Mouse (Mus musculus): Measurements from ENCODE around the gene Smyd2. TPM values are rescaled to one million over a fixed set of nuclear protein-coding genes. Genes with fewer than 3 reads are reported as not detected.

Gene Smyd2
- 3.6 and 5.4 TPM in 2 replicates for total RNA-seq (2023)

GRCm38 (mm10) chr1:189921818-189922592, at the start of gene Smyd2:
TSS of gene Smyd2 (minus strand) at chr1:189922363.

Other genes starting within 250 kb of the Smyd2 start
- gene Cenpf, start 234.3 kb downstream of the Smyd2 start, total RNA-seq (2023): 29.2 and 31.3 TPM in 2 replicates
- gene Ptpn14, start 194.1 kb downstream of the Smyd2 start, total RNA-seq (2023): not detected in 2 replicates
- gene Prox1, start 248.4 kb upstream of the Smyd2 start, total RNA-seq (2023): not detected in 2 replicates